Comparison of ENCODE assay signal across 7 mouse cellular contexts in the genomic region with DNA sequence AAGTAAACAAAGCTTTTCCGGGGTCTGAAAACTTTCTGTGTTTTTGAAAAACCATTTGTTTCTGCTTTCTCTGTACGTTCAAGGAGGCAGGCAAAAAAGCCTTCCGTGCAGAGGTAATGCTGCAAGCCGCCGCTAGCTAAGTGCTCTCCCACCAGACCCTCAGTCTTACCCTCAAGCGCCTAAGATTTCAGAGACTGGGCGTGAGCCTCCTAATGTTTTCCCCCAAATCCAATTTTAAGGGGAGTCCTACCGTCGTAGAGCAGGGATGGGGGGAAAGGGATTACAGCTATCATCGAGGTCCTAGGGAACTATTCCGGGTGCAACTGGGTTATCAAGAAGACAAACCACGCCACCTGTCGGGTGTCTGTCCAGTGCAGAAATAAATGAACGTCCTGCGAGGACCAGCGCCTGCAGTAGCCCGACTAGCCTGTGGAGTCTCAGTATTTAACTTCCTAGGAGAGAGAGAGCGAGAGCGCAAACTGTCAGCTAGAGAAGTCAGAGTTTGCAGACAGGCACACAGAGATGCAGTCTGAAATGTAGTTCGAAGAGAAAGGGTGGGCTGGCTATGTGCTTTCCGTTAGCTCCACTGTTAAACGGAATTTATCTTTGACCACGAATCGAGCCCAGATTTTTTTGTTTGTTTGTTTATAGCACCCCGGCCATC. TPM values are rescaled to one million over a fixed set of nuclear protein-coding genes. Genes with fewer than 3 reads are reported as not detected.
DNase-seq lines count a peak whose midpoint lies in the region; ATAC-seq and TF ChIP-seq lines count a peak whose summit lies in the region.

No protein-coding gene starts in this region.

- H3K9me3 ChIP-seq in intestine, embryonic 14.5 days (ENCODE audit: control insufficient read depth, low read length) = no peaks in the 10 kb centered on the region
- no peaks in the 10 kb centered on the region for H3K9me3 ChIP-seq in limb, embryonic 11.5 days (ENCODE audit: control insufficient read depth, low read length)
- H3K9me3 ChIP-seq in midbrain, embryonic 13.5 days = no peaks in the 10 kb centered on the region

- no peak for TF ChIP-seq POLR2A in cortical plate, adult 2 months (IDR thresholded peaks at IDR 0.05; ENCODE audit: extremely low read depth, insufficient read depth, low read length)
- no peak for TF ChIP-seq POLR2A in small intestine, adult 2 months (IDR thresholded peaks at IDR 0.05; ENCODE audit: low read depth, low read length)

- WGBS in intestine, embryonic 14.5 days = 2% methylated on average over 25 of the region's 25 CpGs
- under 1% methylated on average over 25 of the region's 25 CpGs for WGBS in limb, embryonic 11.5 days
- WGBS in midbrain, embryonic 13.5 days = under 1% methylated on average over 25 of the region's 25 CpGs
- WGBS in small intestine, adult 2 months = 1% methylated on average over 25 of the region's 25 CpGs

- no peak overlapping the region for H3K27ac ChIP-seq in cortical plate, adult 2 months (ENCODE audit: insufficient read depth, low read length)
- H3K27ac ChIP-seq in intestine, embryonic 14.5 days (ENCODE audit: low read depth) = no peak overlapping the region
- H3K27ac ChIP-seq in limb, embryonic 11.5 days (replicated peaks; ENCODE audit: low read depth, low read length) = 0 out of 2 replicates have a peak overlapping the region, but pooled peaks have one; percentile 14
- no peak overlapping the region for H3K27ac ChIP-seq in midbrain, embryonic 13.5 days
- no peak overlapping the region for H3K27ac ChIP-seq in small intestine, adult 2 months (ENCODE audit: insufficient read depth, low read depth, low read length)

- H3K36me3 ChIP-seq in intestine, embryonic 14.5 days (ENCODE audit: control insufficient read depth, insufficient read depth, low read length) = no peaks in the 10 kb centered on the region
- no peaks in the 10 kb centered on the region for H3K36me3 ChIP-seq in limb, embryonic 11.5 days (ENCODE audit: control insufficient read depth, insufficient read depth, low read length)
- no peaks in the 10 kb centered on the region for H3K36me3 ChIP-seq in midbrain, embryonic 13.5 days
- H3K36me3 ChIP-seq in small intestine, adult 2 months (ENCODE audit: control insufficient read depth, insufficient read depth, low read length) = no peaks in the 10 kb centered on the region

- 0 out of 2 replicates have a peak overlapping the region, but pooled peaks have one; percentile 1 for H3K9ac ChIP-seq in intestine, embryonic 14.5 days (ENCODE audit: low read length)
- peak overlapping the region; percentile 70 for H3K9ac ChIP-seq in limb, embryonic 11.5 days (ENCODE audit: low read length)
- H3K9ac ChIP-seq in midbrain, embryonic 13.5 days (replicated peaks) = peak overlapping the region; percentile 66

- H3K4me1 ChIP-seq in cortical plate, adult 2 months (ENCODE audit: control insufficient read depth, insufficient read depth, low read length) = no peaks in the 10 kb centered on the region
- peaks cover 5% of the 10 kb centered on the region for H3K4me1 ChIP-seq in intestine, embryonic 14.5 days (replicated peaks; ENCODE audit: control insufficient read depth, insufficient read depth, low read length)
- H3K4me1 ChIP-seq in limb, embryonic 11.5 days (ENCODE audit: control insufficient read depth, insufficient read depth, low read length) = 0 out of 2 replicates have a peak, but pooled peaks cover 3% of the 10 kb centered on the region
- peaks cover 11% of the 10 kb centered on the region for H3K4me1 ChIP-seq in midbrain, embryonic 13.5 days (replicated peaks)
- H3K4me1 ChIP-seq in small intestine, adult 2 months (ENCODE audit: control insufficient read depth, insufficient read depth, insufficient read length, low read length) = peaks cover 6% of the 10 kb centered on the region

- H3K4me3 ChIP-seq in cortical plate, adult 2 months (ENCODE audit: insufficient read depth, low read length) = peak overlapping the region; percentile 30
- H3K4me3 ChIP-seq in intestine, embryonic 14.5 days (ENCODE audit: low read depth, low read length) = peak overlapping the region; percentile 59
- H3K4me3 ChIP-seq in limb, embryonic 11.5 days (ENCODE audit: low read depth, low read length) = peak overlapping the region; percentile 42
- H3K4me3 ChIP-seq in midbrain, embryonic 13.5 days (replicated peaks) = peak overlapping the region; percentile 57
- H3K4me3 ChIP-seq in small intestine, adult 2 months (ENCODE audit: low read depth, low read length) = peak overlapping the region; percentile 68

- peak; percentile 23; the same call in 1 of the 2 replicates for TF ChIP-seq CTCF in cortical plate, adult 2 months (IDR thresholded peaks at IDR 0.05; ENCODE audit: extremely low read depth, insufficient read depth, low read length)
- peak; percentile 56; the same call in 1 of the 2 replicates for TF ChIP-seq CTCF in small intestine, adult 2 months (IDR thresholded peaks at IDR 0.05; ENCODE audit: extremely low read depth, insufficient read length, insufficient replicate concordance, low read depth, low read length)

- peak overlapping the region; percentile 92 for H3K4me2 ChIP-seq in intestine, embryonic 14.5 days (ENCODE audit: low read length)
- peak overlapping the region; percentile 75 for H3K4me2 ChIP-seq in limb, embryonic 11.5 days (ENCODE audit: low read depth, severe bottlenecking)
- peak overlapping the region; percentile 77 for H3K4me2 ChIP-seq in midbrain, embryonic 13.5 days (replicated peaks)

- peak; percentile 87 to 96 for DNase-seq in adrenal gland, adult (ENCODE audit: inconsistent age in 2 of 2, low spot score in 1 of 2)
- peak; percentile 53 for DNase-seq in gastrocnemius, postnatal 25 days
- peak; percentile 89 for DNase-seq in intestine, embryonic 14.5 days (ENCODE audit: low spot score)
- DNase-seq in limb, embryonic 11.5 days (ENCODE audit: low spot score) = peak; percentile 83

- ATAC-seq in intestine, embryonic 14.5 days (replicated peaks; ENCODE audit: low FRiP score, low TSS enrichment, low read depth) = peak; percentile 83
- ATAC-seq in limb, embryonic 11.5 days (ENCODE audit: insufficient number of reproducible peaks, low FRiP score, low TSS enrichment, low read depth) = peak; percentile 83
- ATAC-seq in midbrain, embryonic 13.5 days = peak; percentile 90

- H3K27me3 ChIP-seq in intestine, embryonic 14.5 days (replicated peaks; ENCODE audit: control insufficient read depth, insufficient read depth, low read length) = peaks cover 29% of the 10 kb centered on the region
- H3K27me3 ChIP-seq in limb, embryonic 11.5 days (ENCODE audit: control insufficient read depth, insufficient read depth, low read length) = no peaks in the 10 kb centered on the region
- H3K27me3 ChIP-seq in midbrain, embryonic 13.5 days = peaks cover 34% of the 10 kb centered on the region
- H3K27me3 ChIP-seq in small intestine, adult 2 months (ENCODE audit: control insufficient read depth, insufficient read depth, low read length) = peaks cover 11% of the 10 kb centered on the region

RNA-seq across cellular contexts. Expression of gene Wif1, which starts 0.5 kb away (rescaled TPM):
- polyA plus RNA-seq in cortical plate, adult 2 months (2012; rRNA removed) = 0.72 and 0.81 TPM in 2 replicates
- total RNA-seq in gastrocnemius, postnatal 25 days (2021) = 1 to 10 TPM; 1.6 to 6.2 TPM
- 0.60 and 0.69 TPM in 2 replicates for polyA plus RNA-seq in intestine, embryonic 14.5 days (2014; fragmentation: Nextera tagmentation; extraction: Ambion mirVana)
- polyA plus RNA-seq in limb, embryonic 11.5 days (2014; fragmentation: Nextera tagmentation; extraction: Ambion mirVana) = 50.8 and 53.5 TPM in 2 replicates
- polyA plus RNA-seq in midbrain, embryonic 13.5 days (2015; fragmentation: Nextera tagmentation; extraction: Ambion mirVana) = 9.2 and 11.4 TPM in 2 replicates
- polyA plus RNA-seq in small intestine, adult 2 months (2012; rRNA removed) = 0.10 and 0.51 TPM in 2 replicates

RNA-seq across cellular contexts. Expression of gene Lemd3, which starts 54.1 kb away (rescaled TPM):
- polyA plus RNA-seq in cortical plate, adult 2 months (2012; rRNA removed) = 17.9 and 18.8 TPM in 2 replicates
- 1 to 10 TPM; 9.1 to 9.2 TPM for total RNA-seq in gastrocnemius, postnatal 25 days (2021)
- 5.2 and 5.6 TPM in 2 replicates for polyA plus RNA-seq in intestine, embryonic 14.5 days (2014; fragmentation: Nextera tagmentation; extraction: Ambion mirVana)
- polyA plus RNA-seq in limb, embryonic 11.5 days (2014; fragmentation: Nextera tagmentation; extraction: Ambion mirVana) = 5.8 and 7.0 TPM in 2 replicates
- polyA plus RNA-seq in midbrain, embryonic 13.5 days (2015; fragmentation: Nextera tagmentation; extraction: Ambion mirVana) = 3.4 and 3.6 TPM in 2 replicates
- polyA plus RNA-seq in small intestine, adult 2 months (2012; rRNA removed) = 2.3 and 4.0 TPM in 2 replicates

Comparison
In these comparisons a context has a peak if more than half of its experiments do, and no peak if none do; other contexts are left out.
1. H3K9ac ChIP-seq: peak in every context shown above with its lines; median percentile 70 in limb, embryonic 11.5 days; 66 in midbrain, embryonic 13.5 days; 1 in intestine, embryonic 14.5 days.